Mouse (Mus musculus) heart, embryonic 10.5 days (tissue): Measurements from ENCODE around the gene Synpo2l. TPM values are rescaled to one million over a fixed set of nuclear protein-coding genes. Genes with fewer than 3 reads are reported as not detected.

Experiments used
- DNase-seq: peaks from one replicate; pipeline ENCODE4 v3.0.0-alpha.2; 2017; ENCODE audit warnings: low spot score
- H3K27ac ChIP-seq: fragments of 300-500 bp; sonication (generic); 2 replicates; pipeline ENCODE4 v1.5.1; 2016; ENCODE audit warnings: mild to moderate bottlenecking
- H3K27me3 ChIP-seq: fragments of 300-500 bp; sonication (generic); 2 replicates; pipeline ENCODE4 v1.6.1; 2016; ENCODE audit warnings: mild to moderate bottlenecking; ENCODE audit not compliant: poor library complexity, insufficient read depth, severe bottlenecking
- H3K36me3 ChIP-seq: fragments of 300-500 bp; sonication (generic); 2 replicates; pipeline ENCODE4 v1.6.1; 2016; ENCODE audit warnings: mild to moderate bottlenecking, moderate library complexity
- H3K4me1 ChIP-seq: fragments of 300-500 bp; sonication (generic); 2 replicates; pipeline ENCODE4 v1.6.1; 2016; ENCODE audit warnings: mild to moderate bottlenecking
- H3K4me3 ChIP-seq: fragments of 300-500 bp; sonication (generic); 2 replicates; pipeline ENCODE4 v1.5.1; 2016; ENCODE audit warnings: mild to moderate bottlenecking, moderate library complexity
- H3K9me3 ChIP-seq: fragments of 300-500 bp; sonication (generic); 2 replicates; pipeline ENCODE4 v1.6.1; 2016; ENCODE audit warnings: mild to moderate bottlenecking, moderate library complexity
- whole genome bisulfite sequencing: fragments of 180-500 bp; shearing (Covaris S2); methylation state at CpG from one replicate; pipeline ENCODE4 v1.1.7; 2016; 5-methylcytosine and 5-hydroxymethylcytosine counted together
- polyA plus RNA-seq: library from polyadenylated mRNA; unstranded; fragments of >200 nt; fragmentation: Nextera tagmentation; extraction: Ambion mirVana; gene quantifications from 2 replicates; pipeline ENCODE4 v1.2.1, GENCODE M21; 2016

The Synpo2l gene
- polyA plus RNA-seq, 1 experiment from 2014 or later = 87.0 TPM

- Histone ChIP-seq H3K4me3 (peak overlapping the region; percentile 81), H3K9me3 (no peaks in the 10 kb centered on the region), H3K27ac (peak overlapping the region; percentile 95), H3K36me3 (peaks cover 42% of the 10 kb centered on the region), H3K27me3 (no peaks in the 10 kb centered on the region), H3K4me1 (peaks cover 17% of the 10 kb centered on the region; the same call in 1 of the 2 replicates)
- DNase-seq = no peak
- 9% methylated on average over 13 of the region's 13 CpGs for WGBS
Observed at GRCm38 (mm10) chr14:20673735-20674063, 5.5 kb upstream of the Synpo2l start.

DNA sequence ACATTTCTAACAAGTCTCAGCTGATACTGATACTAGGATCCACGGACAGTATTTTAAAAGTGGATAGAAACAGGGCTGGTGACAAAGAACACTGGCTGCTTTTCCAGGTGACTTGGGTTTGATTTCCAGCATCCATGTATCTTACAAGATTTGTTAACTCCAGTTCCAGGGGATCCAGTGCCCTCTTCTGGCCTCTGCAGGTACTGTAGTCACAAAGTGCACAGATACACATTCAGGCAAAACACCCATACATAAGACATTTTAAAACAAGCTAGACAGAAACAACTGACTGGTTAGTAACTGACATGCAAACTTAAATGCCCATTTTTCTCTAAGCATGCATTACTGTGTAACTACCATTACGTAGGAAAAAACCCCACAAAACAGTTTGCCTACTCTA is 4.8 kb upstream of the Synpo2l start:
- DNase-seq = no peak
- H3K36me3 ChIP-seq = peaks cover 35% of the 10 kb centered on the region

GRCm38 (mm10) chr14:20667469-20667868 is 685 bp downstream of the Synpo2l start:
- peak overlapping the region; percentile 49 for H3K4me3 ChIP-seq

More for the DNA sequence above, 4.8 kb upstream of the Synpo2l start:
- Histone ChIP-seq H3K27ac (peak overlapping the region; percentile 95; the same call in 1 of the 2 replicates), H3K4me1 (peaks cover 21% of the 10 kb centered on the region), H3K4me3 (peak overlapping the region; percentile 81; the same call in 1 of the 2 replicates), H3K27me3 (no peaks in the 10 kb centered on the region; the same call in 1 of the 2 replicates), H3K9me3 (no peaks in the 10 kb centered on the region)
- 88% methylated on average over 2 of the region's 2 CpGs for WGBS

GRCm38 (mm10) chr14:20664436-20664835 is 3.7 kb downstream of the Synpo2l start:
- Histone ChIP-seq H3K9me3 (no peaks in the 10 kb centered on the region), H3K27ac (peak overlapping the region; percentile 94), H3K27me3 (peaks cover 9% of the 10 kb centered on the region), H3K4me1 (peaks cover 63% of the 10 kb centered on the region), H3K4me3 (peak overlapping the region; percentile 71), H3K36me3 (peaks cover 26% of the 10 kb centered on the region)
- WGBS = 31% methylated on average over 3 of the region's 3 CpGs
- peak; percentile 93 for DNase-seq

More at GRCm38 (mm10) chr14:20667469-20667868, 685 bp downstream of the Synpo2l start:
- Histone ChIP-seq H3K36me3 (peaks cover 3% of the 10 kb centered on the region; the same call in 1 of the 2 replicates), H3K27ac (peak overlapping the region; percentile 91), H3K9me3 (no peaks in the 10 kb centered on the region), H3K27me3 (peaks cover 4% of the 10 kb centered on the region; the same call in 1 of the 2 replicates), H3K4me1 (peaks cover 42% of the 10 kb centered on the region)
- no peak for DNase-seq
- 65% methylated on average over 1 of the region's 1 CpGs for WGBS

GRCm38 (mm10) chr14:20663601-20664000 is 4.6 kb downstream of the Synpo2l start:
- Histone ChIP-seq H3K4me1 (peaks cover 57% of the 10 kb centered on the region), H3K9me3 (no peaks in the 10 kb centered on the region), H3K36me3 (peaks cover 26% of the 10 kb centered on the region), H3K4me3 (peak overlapping the region; percentile 71), H3K27ac (peak overlapping the region; percentile 94), H3K27me3 (peaks cover 9% of the 10 kb centered on the region)
- no peak for DNase-seq
- WGBS = 23% methylated on average over 2 of the region's 2 CpGs

GRCm38 (mm10) chr14:20662740-20663139 is 5.4 kb downstream of the Synpo2l start:
- Histone ChIP-seq H3K27ac (peak overlapping the region; percentile 94), H3K36me3 (peaks cover 26% of the 10 kb centered on the region), H3K4me1 (peaks cover 51% of the 10 kb centered on the region), H3K27me3 (peaks cover 9% of the 10 kb centered on the region), H3K9me3 (no peaks in the 10 kb centered on the region), H3K4me3 (peak overlapping the region; percentile 71)
- WGBS = 28% methylated on average over 3 of the region's 3 CpGs
- DNase-seq = no peak

GRCm38 (mm10) chr14:20661661-20662331 is 6.4 kb downstream of the Synpo2l start:
- 9% methylated on average over 19 of the region's 19 CpGs for WGBS
- peaks cover 26% of the 10 kb centered on the region for H3K36me3 ChIP-seq
- peak overlapping the region; percentile 94 for H3K27ac ChIP-seq
- peaks cover 9% of the 10 kb centered on the region for H3K27me3 ChIP-seq
- H3K4me3 ChIP-seq = peak overlapping the region; percentile 71
- no peaks in the 10 kb centered on the region for H3K9me3 ChIP-seq
- peak; percentile 77 for DNase-seq
- peaks cover 47% of the 10 kb centered on the region for H3K4me1 ChIP-seq

GRCm38 (mm10) chr14:20660827-20661660 is 7.1 kb downstream of the Synpo2l start:
- Histone ChIP-seq H3K9me3 (no peaks in the 10 kb centered on the region), H3K4me1 (peaks cover 47% of the 10 kb centered on the region), H3K4me3 (peak overlapping the region; percentile 71), H3K27ac (peak overlapping the region; percentile 94), H3K27me3 (peaks cover 9% of the 10 kb centered on the region), H3K36me3 (peaks cover 26% of the 10 kb centered on the region)
- peak; percentile 96 for DNase-seq
- 3% methylated on average over 52 of the region's 52 CpGs for WGBS

DNA sequence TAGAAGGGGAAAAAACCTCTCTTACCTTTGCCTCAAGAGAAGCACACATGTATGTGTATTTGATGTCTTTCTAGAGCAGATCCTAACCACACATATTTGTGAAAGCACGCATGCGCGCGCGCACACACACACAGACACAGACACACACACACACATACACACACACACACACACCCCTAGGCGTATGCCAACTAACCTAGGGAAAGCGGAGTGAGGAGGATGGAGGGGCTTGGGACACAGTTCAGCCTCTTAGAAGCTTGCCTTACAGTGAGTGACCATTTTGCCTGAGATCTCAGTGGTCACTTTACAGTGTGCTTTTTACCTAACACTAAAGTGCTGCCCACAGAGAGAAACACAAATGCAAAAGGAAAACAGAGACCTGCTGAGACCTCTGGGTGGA is 8.5 kb downstream of the Synpo2l start:
- no peaks in the 10 kb centered on the region for H3K9me3 ChIP-seq
- no peak for DNase-seq
- H3K4me1 ChIP-seq = peaks cover 47% of the 10 kb centered on the region
- peak overlapping the region; percentile 94; the same call in 1 of the 2 replicates for H3K27ac ChIP-seq
- peaks cover 26% of the 10 kb centered on the region for H3K36me3 ChIP-seq
- peaks cover 9% of the 10 kb centered on the region for H3K27me3 ChIP-seq
- 92% methylated on average over 7 of the region's 7 CpGs for WGBS
- H3K4me3 ChIP-seq = no peak overlapping the region

DNA sequence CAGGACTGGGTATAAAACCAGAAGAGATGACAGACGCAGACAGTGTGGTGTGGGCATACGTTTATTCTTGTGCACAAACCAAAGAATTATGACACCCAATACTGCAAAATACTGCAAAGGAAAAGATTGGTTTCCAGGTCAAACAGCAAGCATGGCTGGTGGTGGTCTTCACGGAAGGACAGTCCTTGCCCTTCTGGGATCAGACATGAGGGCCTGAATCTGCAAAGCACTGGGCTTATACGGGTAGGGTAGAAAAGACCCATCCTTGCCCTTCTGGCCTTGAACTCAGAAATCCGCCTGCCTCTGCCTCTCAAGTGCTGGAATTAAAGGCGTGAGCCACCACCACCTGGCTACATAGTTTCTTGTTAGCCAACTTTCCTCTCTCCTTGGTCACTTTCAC is 9.3 kb downstream of the Synpo2l start:
- Histone ChIP-seq H3K27ac (no peak overlapping the region), H3K27me3 (peaks cover 9% of the 10 kb centered on the region), H3K4me1 (peaks cover 46% of the 10 kb centered on the region), H3K4me3 (no peak overlapping the region), H3K36me3 (peaks cover 26% of the 10 kb centered on the region), H3K9me3 (no peaks in the 10 kb centered on the region)
- no peak for DNase-seq
- WGBS = 76% methylated on average over 6 of the region's 6 CpGs

- Histone ChIP-seq H3K27ac (no peak overlapping the region), H3K36me3 (peaks cover 26% of the 10 kb centered on the region), H3K9me3 (no peaks in the 10 kb centered on the region), H3K4me1 (peaks cover 46% of the 10 kb centered on the region), H3K4me3 (no peak overlapping the region), H3K27me3 (peaks cover 9% of the 10 kb centered on the region)
- no peak for DNase-seq
Observed at GRCm38 (mm10) chr14:20658326-20658725, 9.8 kb downstream of the Synpo2l start.

DNA sequence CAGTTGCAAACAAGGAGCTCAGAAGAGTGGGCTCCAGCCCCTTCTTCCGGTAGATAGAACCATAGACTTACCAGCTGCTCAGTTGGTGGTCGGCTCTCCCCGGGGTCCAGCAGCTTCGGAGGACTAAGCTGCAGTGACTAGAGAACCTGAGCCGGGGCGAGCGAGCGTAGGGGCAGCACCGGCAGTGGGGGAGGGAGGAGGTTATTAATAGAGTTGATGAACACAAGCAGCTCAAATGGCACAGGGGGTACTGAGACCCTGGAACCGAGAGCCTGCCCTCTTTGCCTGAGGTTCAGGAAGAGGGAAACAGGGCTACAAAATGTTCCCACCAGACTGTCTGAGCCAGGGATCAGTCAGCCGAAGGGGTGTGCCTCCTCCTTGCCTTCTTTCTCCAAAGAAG is 11.8 kb downstream of the Synpo2l start, which contains the start of gene Myoz1:
Gene Myoz1, minus strand, starts transcription at position 180 of the 400 bp plus-strand sequence.
- Histone ChIP-seq H3K9me3 (no peaks in the 10 kb centered on the region), H3K4me3 (peak within 1 kb of the TSS; percentile 50), H3K36me3 (peaks cover 15% of the 10 kb centered on the region; the same call in 1 of the 2 replicates), H3K27me3 (no peaks in the 10 kb centered on the region), H3K27ac (peak within 1 kb of the TSS; percentile 77), H3K4me1 (peaks cover 43% of the 10 kb centered on the region)
- WGBS = 20% methylated on average over 11 of the region's 11 CpGs
- DNase-seq = no peak

- Histone ChIP-seq H3K27me3 (no peaks in the 10 kb centered on the region), H3K9me3 (no peaks in the 10 kb centered on the region), H3K4me1 (peaks cover 38% of the 10 kb centered on the region), H3K4me3 (peak overlapping the region; percentile 50), H3K36me3 (peaks cover 12% of the 10 kb centered on the region; the same call in 1 of the 2 replicates), H3K27ac (peak overlapping the region; percentile 77)
- WGBS = 56% methylated on average over 9 of the region's 9 CpGs
- no peak for DNase-seq
Observed at GRCm38 (mm10) chr14:20655731-20656130, 12.4 kb downstream of the Synpo2l start.
